Mouse (Mus musculus) WW6 (cell line): ENCODE data around the gene Fam160b1.

Experiments used
- DNase-seq: peaks from one replicate; pipeline ENCODE4 v3.0.0-alpha.2; 2013; ENCODE audit warnings: low read depth, low spot score

Fam160b1 gene

DNA sequence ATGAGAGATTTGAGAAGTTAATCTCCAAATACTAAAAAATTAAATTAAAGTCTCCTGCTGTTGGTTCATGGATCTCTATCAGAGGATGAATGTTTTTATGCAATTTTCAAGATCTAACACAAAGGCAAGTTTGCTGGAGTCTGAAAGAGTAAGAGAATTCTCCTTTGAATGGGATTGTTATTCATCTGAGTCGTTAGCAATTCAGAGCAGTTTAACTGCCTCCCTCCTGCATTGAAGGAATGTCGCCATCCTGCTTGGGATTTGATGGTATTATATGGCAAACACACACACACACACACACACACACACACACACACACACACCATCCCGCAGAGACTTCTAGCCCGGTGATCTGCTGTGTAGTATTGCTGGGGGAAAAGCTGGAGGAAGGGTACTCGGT, 6.1 kb downstream of the Fam160b1 start:
- no peak for DNase-seq

DNA sequence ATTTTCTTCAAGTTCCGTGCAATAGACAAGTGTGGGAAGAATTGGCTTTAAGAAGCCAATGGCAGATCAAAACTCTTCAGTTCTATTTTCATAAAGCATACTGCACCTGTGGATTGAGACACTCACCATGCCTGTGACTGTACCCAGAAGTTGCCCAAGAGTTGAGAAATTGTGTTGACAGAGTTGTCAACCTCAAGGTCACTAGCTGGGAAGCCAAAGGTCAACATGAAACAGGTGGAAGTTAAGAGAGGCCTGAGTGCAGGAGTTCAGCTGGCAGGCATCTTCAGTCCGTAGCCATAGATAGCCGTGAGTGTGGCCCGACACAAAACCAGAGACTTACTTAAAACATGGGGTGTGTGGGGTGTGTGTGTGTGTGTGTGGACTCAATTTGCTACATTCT, 6.7 kb downstream of the Fam160b1 start:
- DNase-seq = no peak

DNA sequence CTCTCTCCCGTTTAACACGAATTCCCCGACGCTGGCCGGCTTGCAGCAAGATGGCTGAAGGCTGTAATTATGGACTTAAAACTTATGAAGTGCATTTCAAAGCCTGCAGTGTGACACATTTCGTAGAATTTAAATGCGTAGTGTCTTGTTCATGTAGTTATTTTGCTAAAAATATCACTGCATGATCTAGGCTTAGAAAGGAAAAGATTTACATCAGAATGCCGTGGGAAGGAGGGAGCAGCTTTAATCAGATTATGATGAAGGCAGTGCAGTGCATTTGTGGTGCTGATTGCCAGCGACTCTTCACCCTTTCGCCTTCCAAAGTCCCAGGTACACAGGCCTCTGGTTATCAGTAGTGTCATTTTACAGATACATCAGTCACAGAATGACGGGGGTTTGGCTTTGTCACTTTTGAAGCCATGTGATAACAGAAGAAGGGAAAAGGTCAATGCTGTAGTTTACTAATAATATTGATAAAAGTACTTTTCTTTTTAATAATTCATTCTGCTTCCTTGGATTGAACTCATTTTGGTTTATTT, 7.4 kb downstream of the Fam160b1 start:
- no peak for DNase-seq

DNA sequence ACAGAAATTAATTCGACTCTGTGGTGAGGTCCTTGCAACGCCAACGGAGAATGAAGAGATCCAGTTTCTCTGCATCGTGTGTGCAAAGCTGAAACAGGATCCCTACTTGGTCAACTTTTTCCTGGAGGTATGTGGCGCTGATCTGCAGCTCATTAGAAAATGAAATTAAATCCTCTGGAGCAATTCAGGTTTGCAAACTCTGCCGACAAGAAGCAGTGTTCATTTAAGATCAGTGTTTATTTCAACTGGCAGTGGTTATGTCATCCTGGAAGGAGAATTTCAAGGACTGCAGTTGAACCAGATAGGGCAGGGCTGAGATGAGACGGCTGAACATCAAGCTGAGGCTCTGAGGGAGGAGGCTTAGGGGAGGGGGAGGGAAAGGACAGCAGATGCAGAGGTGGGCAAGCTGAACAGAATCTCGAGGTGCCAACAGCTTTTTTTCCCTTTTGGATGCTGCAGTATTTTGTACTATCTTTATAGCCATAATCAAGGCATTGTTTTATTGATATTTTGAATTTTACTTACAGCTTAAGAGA, 12.9 kb downstream of the Fam160b1 start:
- DNase-seq = no peak

DNA sequence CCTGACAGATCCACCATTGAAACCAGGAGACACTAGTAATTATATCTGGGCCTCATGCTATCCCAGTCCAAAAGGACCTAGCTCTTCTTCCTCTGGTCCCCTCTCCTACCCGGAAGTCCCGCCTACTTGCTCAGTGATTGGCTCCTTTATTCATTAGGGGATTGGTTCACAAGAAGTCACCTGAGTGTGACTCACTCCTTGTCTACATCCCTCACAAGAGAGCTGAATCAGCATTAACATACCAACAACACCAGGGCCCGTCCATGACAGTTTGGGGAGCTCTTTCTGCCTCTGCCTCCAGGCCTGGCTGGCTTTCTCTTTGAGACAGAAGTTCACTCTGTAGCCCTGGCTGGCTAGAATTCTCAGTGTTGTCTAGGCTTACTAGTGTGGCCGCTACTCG, 14.7 kb downstream of the Fam160b1 start:
- peak; percentile 46 for DNase-seq

DNA sequence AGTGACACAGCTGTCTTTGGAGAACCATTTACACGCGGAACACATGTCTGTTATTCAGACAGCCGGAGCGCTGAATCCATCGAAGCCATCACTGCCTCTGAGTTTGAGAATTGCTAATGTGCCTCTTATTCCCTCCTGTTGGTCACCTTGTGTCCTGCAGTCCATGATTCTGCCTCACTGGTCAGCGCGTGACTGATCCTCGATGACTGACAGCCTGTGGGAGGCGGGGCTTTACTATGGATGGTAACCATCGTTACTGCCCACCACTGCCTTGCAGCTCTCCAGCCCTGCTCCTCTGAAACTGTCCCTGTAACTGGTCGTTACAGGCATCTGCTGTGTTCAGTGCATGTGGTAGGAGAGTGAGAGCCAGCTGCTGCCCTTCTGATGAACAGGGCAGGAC, 15.3 kb downstream of the Fam160b1 start:
- DNase-seq = no peak

DNA sequence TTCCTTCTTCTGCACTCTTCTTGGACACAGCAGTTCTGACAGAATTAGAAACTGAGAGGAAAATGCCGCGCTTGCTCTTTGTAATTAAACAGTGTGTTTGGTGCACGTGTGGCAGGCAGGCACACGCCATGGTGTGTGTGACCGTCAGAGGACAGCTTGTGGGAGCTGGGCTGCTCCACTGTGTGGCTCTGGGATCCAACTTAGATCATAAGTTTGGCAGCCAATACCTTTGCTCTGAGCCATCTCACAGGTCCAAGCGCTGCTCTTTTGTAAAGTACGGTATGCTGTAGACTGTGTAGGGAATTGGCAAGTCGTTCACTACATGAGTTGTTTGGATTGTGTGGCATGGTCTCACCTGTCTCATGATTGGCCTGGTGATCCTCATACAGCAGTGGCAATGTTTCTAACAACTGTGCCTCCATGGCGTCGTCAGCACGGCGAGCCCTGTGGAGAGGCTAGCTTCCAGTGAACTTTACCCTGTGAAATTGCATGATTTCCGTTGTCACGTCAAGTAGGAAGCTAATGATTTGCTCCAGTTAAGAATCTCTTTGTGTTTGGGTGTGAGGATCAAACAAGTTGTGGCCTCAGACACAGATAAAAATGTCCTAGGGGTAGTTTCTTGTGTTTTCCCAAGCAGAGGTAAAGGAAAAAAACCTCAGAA, 16.7 kb downstream of the Fam160b1 start:
- no peak for DNase-seq

DNA sequence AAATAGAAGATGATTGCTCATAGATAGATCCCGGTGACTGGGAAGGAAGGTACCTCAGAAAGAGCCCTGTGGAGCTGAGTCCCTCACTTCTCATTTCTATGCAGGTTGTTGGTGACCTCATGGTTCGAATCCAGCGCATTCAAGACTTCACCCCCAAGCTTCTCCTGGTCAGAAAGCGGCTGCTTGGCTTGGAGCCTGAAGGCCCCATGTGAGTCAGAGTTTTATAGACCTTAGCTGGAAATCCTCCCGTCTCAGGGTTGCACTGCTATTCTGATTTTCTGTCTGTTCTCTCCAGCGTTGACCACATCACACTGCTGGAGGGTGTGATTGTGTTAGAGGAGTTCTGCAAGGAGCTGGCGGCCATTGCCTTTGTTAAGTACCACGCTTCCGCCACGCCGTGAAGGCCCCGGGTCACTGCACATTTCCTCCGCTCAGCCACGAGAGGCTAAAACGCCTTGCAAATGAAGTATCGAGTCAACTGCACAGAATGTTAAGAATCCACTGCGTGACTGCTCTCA, 25.8 kb downstream of the Fam160b1 start:
- DNase-seq = no peak

DNA sequence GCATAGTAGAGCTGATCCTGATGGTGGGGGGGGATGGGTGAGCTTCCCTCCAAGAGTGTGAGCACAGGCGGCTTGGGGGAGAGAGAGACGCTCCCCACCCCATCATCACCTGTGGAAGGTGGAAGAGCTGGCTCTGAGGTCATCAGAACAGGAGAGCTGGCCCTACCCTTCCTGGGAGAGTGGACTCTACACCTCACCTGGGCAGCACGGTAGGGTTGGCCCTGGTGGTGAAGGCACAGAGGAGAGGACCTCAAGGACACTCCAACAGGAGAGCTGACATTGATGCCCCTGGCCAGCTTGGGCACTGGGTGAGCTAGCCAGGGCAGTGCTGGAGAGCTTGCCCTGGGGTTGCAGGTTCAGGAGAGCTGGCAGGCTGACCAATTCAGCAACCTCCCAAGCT, 31.1 kb downstream of the Fam160b1 start:
- no peak for DNase-seq

DNA sequence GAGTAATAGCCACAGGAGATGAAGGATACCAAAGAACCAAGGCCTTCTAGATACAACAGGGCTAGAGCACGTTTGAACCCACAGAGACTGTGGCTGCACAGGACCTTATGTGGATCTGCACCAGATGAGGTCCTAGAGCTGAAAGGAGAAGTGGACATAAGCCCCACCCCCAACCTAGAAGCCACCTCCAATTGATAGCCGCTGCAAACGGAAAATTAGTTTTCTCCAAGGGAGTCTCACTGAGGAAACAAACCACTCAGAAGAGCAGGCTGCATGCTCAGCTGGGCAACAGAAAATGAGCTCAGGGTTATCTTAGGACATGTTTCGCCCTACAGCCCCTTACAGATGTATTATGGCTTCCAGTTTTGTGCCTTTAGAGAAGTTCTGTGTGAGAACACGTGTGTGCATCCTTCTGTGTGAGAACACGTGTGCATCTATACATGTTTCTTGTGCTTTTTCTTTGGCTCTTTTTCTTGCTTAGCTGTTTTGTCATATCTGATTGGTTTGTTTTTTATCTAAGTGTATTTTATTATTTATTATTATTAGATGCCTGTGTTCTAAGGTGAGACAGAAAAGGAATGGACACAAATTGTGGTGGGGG, 33.0 kb downstream of the Fam160b1 start:
- no peak for DNase-seq

DNA sequence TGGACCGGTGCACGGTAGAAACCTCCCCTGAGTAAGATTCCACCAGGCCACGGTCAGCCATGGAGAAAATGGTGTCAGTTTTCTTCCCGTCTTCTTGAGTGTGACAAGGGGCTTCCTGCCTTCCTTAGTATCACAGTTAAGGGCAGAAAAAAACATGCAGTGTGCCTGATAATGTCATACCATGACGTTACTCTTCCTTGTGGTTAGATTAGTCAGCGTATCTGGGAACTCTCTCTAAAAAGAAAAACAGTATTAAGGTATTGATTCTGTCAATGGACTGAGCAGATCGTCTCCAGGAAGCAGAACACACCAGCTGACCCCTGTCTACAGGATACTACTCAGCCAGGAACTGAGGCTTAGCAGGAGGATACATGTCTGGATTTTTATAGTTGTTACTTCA, 36.1 kb downstream of the Fam160b1 start:
- no peak for DNase-seq

DNA sequence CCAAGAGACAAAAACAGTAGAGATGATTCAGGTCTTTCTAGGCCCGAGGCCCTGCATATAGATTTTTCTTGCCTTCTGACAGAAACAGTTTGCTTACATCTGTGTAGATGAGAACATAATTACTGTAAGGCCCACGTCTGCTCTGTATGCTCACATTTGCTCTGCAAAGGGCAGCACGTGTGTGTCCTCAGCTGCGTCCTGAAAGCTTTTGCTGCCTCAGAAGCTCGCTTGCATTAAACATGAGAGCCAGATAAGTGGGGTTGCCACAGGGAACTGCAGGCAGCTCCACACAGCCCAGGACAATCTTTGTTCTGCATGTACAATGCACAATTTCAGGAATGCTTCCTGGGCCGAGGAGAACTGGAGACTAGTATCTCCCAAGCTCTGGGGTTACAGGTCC, 41.9 kb downstream of the Fam160b1 start:
- no peak for DNase-seq

DNA sequence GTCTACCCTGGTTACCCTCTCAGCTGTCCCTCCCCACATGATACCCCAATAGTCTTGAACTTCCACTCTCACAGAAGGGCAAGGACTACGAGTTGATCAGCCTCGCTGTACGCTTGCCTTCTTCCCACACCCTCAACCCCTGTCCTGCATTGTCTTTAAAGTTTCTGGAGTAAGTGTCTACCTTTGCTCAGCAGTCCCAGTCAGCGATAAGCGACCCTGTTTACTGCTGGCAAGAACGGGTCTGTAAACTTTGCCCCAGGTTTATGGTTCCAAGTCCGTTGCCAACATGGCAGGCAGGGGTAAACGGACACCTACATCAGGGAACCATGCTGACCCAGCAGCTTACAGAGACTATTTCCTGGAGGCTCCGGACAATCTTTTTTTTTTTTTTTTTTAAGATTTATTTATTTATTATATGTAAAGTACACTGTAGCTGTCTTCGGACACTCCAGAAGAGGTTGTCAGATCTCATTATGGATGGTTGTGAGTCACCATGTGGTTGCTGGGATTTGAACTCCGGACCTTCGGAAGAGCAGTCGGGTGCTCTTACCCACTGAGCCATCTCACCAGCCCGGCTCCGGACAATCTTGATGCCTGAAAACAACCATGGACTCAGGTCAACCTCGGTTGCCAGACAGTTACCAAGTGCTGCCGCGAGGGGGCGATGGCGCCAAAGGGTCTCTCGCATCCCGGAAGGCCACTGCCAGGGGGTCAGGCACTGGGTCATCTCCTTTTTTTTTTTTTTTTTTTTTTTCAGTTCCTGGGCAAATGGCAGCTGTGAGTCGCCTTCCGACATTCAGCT, 43.4 kb downstream of the Fam160b1 start:
- DNase-seq = peak; percentile 68

DNA sequence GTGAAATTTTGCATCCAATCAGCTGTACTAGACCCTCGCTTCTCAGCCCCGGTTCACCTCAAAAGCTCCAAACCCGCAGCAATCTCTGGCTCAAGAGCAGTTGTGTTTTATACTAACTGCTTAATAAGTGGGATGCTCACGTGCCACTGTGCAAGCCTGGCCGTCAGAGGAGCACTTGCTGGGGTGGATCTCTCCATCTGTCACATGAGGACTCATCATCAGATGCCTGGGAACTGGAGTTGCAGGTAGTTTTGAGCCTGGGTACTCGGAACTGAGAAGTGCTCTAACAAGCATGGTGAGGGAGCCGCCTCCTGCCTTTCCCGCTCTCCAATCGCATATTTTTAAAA, 44.0 kb downstream of the Fam160b1 start:
- no peak for DNase-seq

DNA sequence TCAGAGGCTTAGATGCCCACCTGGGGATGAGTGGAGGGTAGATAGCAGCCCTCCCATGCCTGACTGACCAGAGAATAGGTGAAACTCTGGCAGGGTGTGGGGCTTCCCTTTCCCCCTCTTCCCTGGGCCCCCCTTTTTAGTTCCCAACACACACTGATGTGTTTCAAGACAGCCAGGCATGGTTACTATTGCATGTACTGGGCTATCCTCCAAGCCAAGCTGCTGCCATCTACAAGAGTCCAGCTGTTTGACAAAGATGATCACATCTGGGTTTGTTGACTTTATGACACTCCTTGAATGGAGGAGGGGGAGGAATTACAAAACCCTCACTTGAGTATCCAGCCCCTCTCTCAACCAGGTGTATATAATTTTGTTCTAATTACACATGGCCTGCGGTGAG, 47.5 kb downstream of the Fam160b1 start:
- no peak for DNase-seq

DNA sequence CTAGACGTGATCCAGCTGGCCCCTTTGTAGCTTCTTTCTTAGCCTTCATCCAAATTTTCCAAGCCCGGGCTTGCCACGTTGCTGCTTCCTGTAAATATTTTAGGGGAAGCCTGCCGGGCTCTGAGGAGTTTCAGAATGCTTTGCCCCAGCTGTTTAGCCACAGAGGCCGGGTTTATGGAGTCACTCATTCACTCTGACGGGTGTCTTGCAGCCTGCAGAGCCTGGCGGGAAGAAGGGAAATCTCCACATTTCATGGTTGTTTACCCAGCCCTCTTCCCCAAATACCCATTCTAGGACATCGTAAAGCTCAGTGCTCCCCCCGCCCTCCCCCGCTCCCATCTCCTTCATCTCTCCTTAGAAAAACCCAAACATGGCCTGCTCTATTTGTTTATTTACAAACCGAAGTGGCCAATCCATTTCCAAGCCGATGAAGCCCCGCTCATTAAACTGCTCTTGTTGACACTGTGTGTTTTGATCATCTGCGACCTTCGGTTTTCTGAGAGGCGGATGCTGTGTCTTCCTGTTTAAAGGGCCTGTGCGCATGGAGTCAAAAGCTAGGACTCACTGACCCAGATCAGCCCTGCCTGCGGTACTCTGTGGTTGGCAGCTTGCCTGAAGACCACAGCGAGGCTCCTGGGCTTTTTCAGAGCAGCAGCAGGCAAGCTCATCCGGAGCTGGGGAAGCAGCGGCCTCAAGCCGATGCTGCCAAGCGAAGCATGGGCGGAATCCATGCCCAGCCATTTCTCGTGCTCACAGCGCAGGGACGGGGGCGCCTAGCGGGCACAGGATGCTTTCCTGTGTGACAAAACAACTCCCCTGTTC, 51.1 kb downstream of the Fam160b1 start:
- no peak for DNase-seq

DNA sequence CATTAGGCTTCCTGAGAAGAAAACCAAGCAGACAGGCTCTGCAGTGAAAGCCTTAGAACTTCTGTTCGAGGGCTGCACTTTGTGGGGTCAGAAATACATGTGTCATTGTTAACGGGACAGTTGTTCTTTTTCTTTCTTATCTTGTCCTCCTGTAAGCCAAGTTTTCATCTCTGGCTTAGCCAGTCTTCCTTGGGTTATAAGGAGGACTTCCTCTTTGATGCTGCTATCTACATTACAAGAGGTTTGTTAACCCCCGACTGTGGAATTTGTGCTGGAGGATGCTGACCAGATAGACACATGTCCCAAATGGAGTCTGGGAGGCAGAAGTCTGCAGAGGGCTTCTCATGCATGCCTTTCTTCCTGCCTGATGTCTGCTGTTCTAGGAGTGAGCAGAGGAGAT, 52.7 kb downstream of the Fam160b1 start:
- no peak for DNase-seq

DNA sequence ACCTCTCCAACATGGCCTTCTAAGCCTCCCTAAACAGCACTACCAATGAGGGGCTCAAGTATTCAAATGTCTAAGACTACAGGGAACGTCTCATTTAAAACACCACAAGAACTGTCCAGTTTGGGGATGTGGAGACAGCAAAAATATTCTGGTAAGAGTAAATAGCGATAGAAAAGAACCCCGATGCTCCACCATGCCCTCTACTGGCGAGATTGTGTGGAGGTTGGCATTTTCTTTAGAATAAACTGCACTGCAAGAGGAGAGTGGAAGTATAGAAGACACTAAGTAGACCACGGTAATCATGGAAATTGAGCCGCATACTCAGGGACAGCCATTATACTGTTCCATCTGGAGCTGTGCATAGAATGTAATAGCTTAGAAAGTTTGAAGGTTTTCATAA, 53.4 kb downstream of the Fam160b1 start:
- DNase-seq = no peak

DNA sequence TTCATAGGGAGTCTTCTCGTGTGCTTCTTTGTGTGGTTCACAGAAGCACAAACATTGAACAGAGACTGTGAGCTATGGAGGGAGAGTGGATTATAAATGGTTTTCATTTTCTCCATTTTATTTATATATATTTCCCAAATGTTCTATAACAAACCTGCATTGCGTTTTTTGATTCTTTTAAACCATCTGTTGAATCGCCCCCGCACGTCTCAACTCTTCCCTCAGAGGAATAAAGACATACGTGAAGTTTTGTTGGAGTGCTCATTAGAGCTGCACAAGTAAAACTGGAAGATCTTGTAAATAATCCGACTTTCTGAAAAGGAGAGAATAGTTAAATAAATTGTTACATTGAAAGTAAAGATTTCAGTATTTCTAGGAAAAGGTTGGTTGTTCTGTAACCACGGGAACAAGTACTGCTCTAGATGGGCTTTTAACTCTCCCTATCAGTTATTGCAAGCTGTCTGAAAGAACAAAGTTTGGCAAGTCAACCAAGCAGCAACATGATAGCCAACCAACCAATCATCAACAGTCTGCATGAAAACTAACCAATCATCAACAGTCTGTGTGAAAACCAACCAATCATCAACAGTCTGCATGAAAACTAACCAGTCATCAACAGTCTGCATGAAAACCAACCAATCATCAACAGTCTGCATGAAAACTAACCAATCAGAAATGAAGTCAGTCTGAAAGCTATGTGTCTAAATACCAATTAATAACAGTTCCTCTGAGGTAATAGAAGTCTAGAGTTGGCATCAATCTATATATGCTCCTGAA, 54.7 kb downstream of the Fam160b1 start:
- DNase-seq = no peak

DNA sequence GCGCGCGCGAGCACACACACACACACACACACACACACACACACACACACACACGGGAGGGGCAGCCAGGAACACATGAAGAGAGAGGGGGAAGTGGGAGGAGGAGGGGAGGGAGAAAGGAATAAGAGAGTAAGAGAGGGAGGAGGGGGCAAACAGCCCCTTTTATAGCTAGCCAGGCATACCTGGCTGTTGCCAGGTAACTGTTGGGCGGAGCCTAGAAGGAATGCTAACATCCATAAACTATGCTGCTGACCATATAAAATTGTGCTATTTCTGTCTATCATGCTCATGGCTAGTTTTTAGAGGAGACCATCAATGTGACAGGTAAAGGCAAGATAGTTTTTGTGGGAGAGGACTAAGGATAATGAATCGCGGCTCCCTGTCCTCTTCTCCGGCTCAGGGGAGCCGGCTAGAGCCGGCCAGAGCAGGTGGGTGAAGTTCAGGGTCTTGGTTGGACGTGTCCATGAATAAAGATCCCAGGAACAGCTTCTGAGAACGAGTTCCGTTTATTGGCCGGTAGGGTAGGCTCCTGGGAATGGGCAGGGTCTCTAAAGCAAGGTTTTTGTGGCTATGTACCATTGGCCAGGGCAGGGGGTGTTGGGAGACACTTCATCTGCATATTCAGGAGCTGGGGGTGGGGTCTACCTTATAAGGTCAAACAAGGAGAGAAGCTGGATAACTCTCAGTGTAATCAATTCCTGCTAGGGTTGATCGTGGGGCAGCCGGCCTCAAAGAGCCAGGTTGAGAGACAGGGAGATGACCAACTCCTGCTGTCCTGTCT, 57.5 kb downstream of the Fam160b1 start:
- DNase-seq = no peak
